Mouse (Mus musculus) MEL (cell line): ENCODE measurements around the gene Abhd17a. TPM values are rescaled to one million over a fixed set of nuclear protein-coding genes. Genes with fewer than 3 reads are reported as not detected.

Experiments used
- DNase-seq: peaks from one replicate; pipeline ENCODE4 v3.0.0; 2011; ENCODE audit warnings: low read depth, low spot score
- H3K27ac ChIP-seq: 2 replicates; pipeline ENCODE4 v1.5.1; 2012; ENCODE audit warnings: low read depth, mild to moderate bottlenecking, control low read depth, low read length, moderate library complexity; ENCODE audit not compliant: control insufficient read depth
- H3K27me3 ChIP-seq, 2 experiments: fragments of 150-350 bp in 1 of 2; sonication (generic) in 1 of 2; 2 replicates each; pipeline ENCODE4 v1.6.1; 2012; ENCODE audit warnings: low read length in 2 of 2, mild to moderate bottlenecking in 2 of 2, improper control_type of control experiment in 1 of 2, moderate library complexity in 1 of 2; ENCODE audit not compliant: insufficient read depth in 2 of 2, control insufficient read depth in 1 of 2
- H3K36me3 ChIP-seq, 2 experiments: 2 replicates each; pipeline ENCODE4 v1.6.1; 2012 to 2014; ENCODE audit warnings: low read length in 2 of 2, improper control_type of control experiment in 1 of 2, inconsistent platforms in 1 of 2, mild to moderate bottlenecking in 1 of 2; ENCODE audit not compliant: insufficient read depth in 2 of 2, control insufficient read depth in 1 of 2
- H3K4me1 ChIP-seq, 2 experiments: fragments of 150-350 bp in 1 of 2; sonication (generic) in 1 of 2; 2 replicates each; pipeline ENCODE4 v1.6.1; 2012; ENCODE audit warnings: low read length in 2 of 2, improper control_type of control experiment in 1 of 2, mild to moderate bottlenecking in 1 of 2; ENCODE audit not compliant: insufficient read depth in 2 of 2, control insufficient read depth in 1 of 2
- H3K4me3 ChIP-seq, 2 experiments: fragments of 150-350 bp in 1 of 2; sonication (generic) in 1 of 2; 2 replicates each; pipeline ENCODE4 v1.5.1; 2012; ENCODE audit warnings: low read depth in 2 of 2, low read length in 2 of 2, mild to moderate bottlenecking in 2 of 2, moderate library complexity in 2 of 2, control low read depth in 1 of 2, improper control_type of control experiment in 1 of 2; ENCODE audit not compliant: control insufficient read depth in 1 of 2, insufficient read depth in 1 of 2
- H3K79me2 ChIP-seq: 2 replicates; pipeline ENCODE4 v1.6.1; 2012; ENCODE audit warnings: mild to moderate bottlenecking, low read length, moderate library complexity; ENCODE audit not compliant: control insufficient read depth, poor library complexity, insufficient read depth
- H3K9ac ChIP-seq: 2 replicates; pipeline ENCODE4 v1.6.1; 2012; ENCODE audit warnings: low read depth, mild to moderate bottlenecking, control low read depth, low read length, moderate library complexity; ENCODE audit not compliant: control insufficient read depth, poor library complexity, severe bottlenecking
- H3K9me3 ChIP-seq: fragments of 150-350 bp; sonication (generic); replicated peaks from 2 replicates; pipeline ENCODE4 v1.6.1; 2012; ENCODE audit warnings: mild to moderate bottlenecking, low read length, improper control_type of control experiment, moderate library complexity; ENCODE audit not compliant: insufficient read depth
- BHLHE40 ChIP-seq: IDR thresholded peaks from 2 replicates; pipeline ENCODE4 v1.6.1; 2012; ENCODE audit warnings: low read depth, mild to moderate bottlenecking, inconsistent platforms, low read length, improper control_type of control experiment, borderline replicate concordance
- CHD2 ChIP-seq: IDR thresholded peaks from 2 replicates; pipeline ENCODE4 v1.6.1; 2011; ENCODE audit warnings: low read length, improper control_type of control experiment
- CTCF ChIP-seq, 3 experiments: IDR thresholded peaks in 2 of 3; conservative IDR thresholded peaks in 1 of 3; 2 replicates each; pipeline ENCODE4 v1.5.1; 2011 to 2012; ENCODE audit warnings: low read length in 3 of 3, low read depth in 2 of 3, mild to moderate bottlenecking in 2 of 3, improper control_type of control experiment in 1 of 3, inconsistent platforms in 1 of 3, mixed read lengths in 1 of 3, moderate library complexity in 1 of 3; ENCODE audit not compliant: control insufficient read depth in 1 of 3, insufficient read depth in 1 of 3, poor library complexity in 1 of 3, severe bottlenecking in 1 of 3
- E2F4 ChIP-seq: IDR thresholded peaks from 2 replicates; pipeline ENCODE4 v1.6.1; 2011; ENCODE audit warnings: low read depth, low read length, improper control_type of control experiment, borderline replicate concordance
- EP300 ChIP-seq, 2 experiments: IDR thresholded peaks; 2 replicates each; pipeline ENCODE4 v1.6.1; 2011; ENCODE audit warnings: improper control_type of control experiment in 2 of 2, low read length in 2 of 2, low read depth in 1 of 2, mild to moderate bottlenecking in 1 of 2
- ETS1 ChIP-seq: IDR thresholded peaks from 2 replicates; pipeline ENCODE4 v1.6.1; 2012; ENCODE audit warnings: low read depth, mild to moderate bottlenecking, inconsistent platforms, low read length, improper control_type of control experiment, moderate library complexity
- GABPA ChIP-seq: IDR thresholded peaks from 2 replicates; pipeline ENCODE4 v1.6.1; 2012; ENCODE audit warnings: low read depth, mild to moderate bottlenecking, inconsistent platforms, low read length, improper control_type of control experiment, moderate library complexity
- HCFC1 ChIP-seq: IDR thresholded peaks from 2 replicates; pipeline ENCODE4 v1.6.1; 2012; ENCODE audit warnings: low read depth, mild to moderate bottlenecking, inconsistent platforms, low read length, improper control_type of control experiment, moderate library complexity
- KAT2A ChIP-seq: conservative IDR thresholded peaks from 2 replicates; pipeline ENCODE4 v1.6.1; 2012; ENCODE audit warnings: low read depth, low read length, improper control_type of control experiment, inconsistent platforms
- MAFK ChIP-seq: IDR thresholded peaks from 2 replicates; pipeline ENCODE4 v1.6.1; 2011; ENCODE audit warnings: low read depth, mild to moderate bottlenecking, low read length, improper control_type of control experiment, borderline replicate concordance
- MAX ChIP-seq: IDR thresholded peaks from 2 replicates; pipeline ENCODE4 v1.6.1; 2011; ENCODE audit warnings: low read length, improper control_type of control experiment
- MAZ ChIP-seq: IDR thresholded peaks from 2 replicates; pipeline ENCODE4 v1.6.1; 2012; ENCODE audit warnings: low read depth, mild to moderate bottlenecking, inconsistent platforms, low read length, improper control_type of control experiment
- MXI1 ChIP-seq: IDR thresholded peaks from 2 replicates; pipeline ENCODE4 v1.6.1; 2011; ENCODE audit warnings: mild to moderate bottlenecking, low read depth, low read length, improper control_type of control experiment
- MYB ChIP-seq: IDR thresholded peaks from 2 replicates; pipeline ENCODE4 v1.6.1; 2011; ENCODE audit warnings: mild to moderate bottlenecking, low read depth, low read length, improper control_type of control experiment
- MYC ChIP-seq: IDR thresholded peaks from 2 replicates; pipeline ENCODE4 v1.6.1; 2011; ENCODE audit warnings: low read depth, mild to moderate bottlenecking, low read length, improper control_type of control experiment, moderate library complexity
- NRF1 ChIP-seq: IDR thresholded peaks from 2 replicates; pipeline ENCODE4 v1.6.1; 2014; ENCODE audit warnings: low read depth, mild to moderate bottlenecking, inconsistent platforms, low read length, improper control_type of control experiment, moderate library complexity; ENCODE audit not compliant: poor library complexity, insufficient read depth, severe bottlenecking
- POLR2A ChIP-seq, 2 experiments: IDR thresholded peaks; 2 replicates each; pipeline ENCODE4 v1.6.1; 2011 to 2012; ENCODE audit warnings: low read length in 2 of 2, mild to moderate bottlenecking in 2 of 2, control low read depth in 1 of 2, improper control_type of control experiment in 1 of 2, low read depth in 1 of 2, moderate library complexity in 1 of 2; ENCODE audit not compliant: control insufficient read depth in 1 of 2, insufficient read depth in 1 of 2, poor library complexity in 1 of 2
- POLR2AphosphoS5 ChIP-seq: IDR thresholded peaks from 2 replicates; pipeline ENCODE4 v1.6.1; 2012; ENCODE audit warnings: low read depth, borderline replicate concordance, mild to moderate bottlenecking, inconsistent platforms, low read length, moderate library complexity, mixed read lengths
- RCOR1 ChIP-seq: IDR thresholded peaks from 2 replicates; pipeline ENCODE4 v1.6.1; 2012; ENCODE audit warnings: low read depth, mild to moderate bottlenecking, inconsistent platforms, low read length, improper control_type of control experiment
- SIN3A ChIP-seq: IDR thresholded peaks from 2 replicates; pipeline ENCODE4 v1.6.1; 2012; ENCODE audit warnings: low read length, improper control_type of control experiment, inconsistent platforms
- TBP ChIP-seq: IDR thresholded peaks from 2 replicates; pipeline ENCODE4 v1.8.0; 2011; ENCODE audit warnings: low read depth, low read length, improper control_type of control experiment
- TCF12 ChIP-seq: IDR thresholded peaks from 2 replicates; pipeline ENCODE4 v1.6.1; 2014; ENCODE audit warnings: low read depth, mild to moderate bottlenecking, inconsistent platforms, low read length, improper control_type of control experiment, moderate library complexity
- UBTF ChIP-seq: IDR thresholded peaks from 2 replicates; pipeline ENCODE4 v1.6.1; 2012; ENCODE audit warnings: low read depth, mild to moderate bottlenecking, inconsistent platforms, low read length, improper control_type of control experiment, moderate library complexity, borderline replicate concordance; ENCODE audit not compliant: insufficient read depth
- USF2 ChIP-seq, 2 experiments: IDR thresholded peaks; 2 replicates each; pipeline ENCODE4 v1.6.1; 2011 to 2012; ENCODE audit warnings: improper control_type of control experiment in 2 of 2, low read length in 2 of 2, borderline replicate concordance in 1 of 2, inconsistent platforms in 1 of 2, low read depth in 1 of 2, mild to moderate bottlenecking in 1 of 2; ENCODE audit not compliant: insufficient read depth in 1 of 2
- ZKSCAN1 ChIP-seq: IDR thresholded peaks from 2 replicates; pipeline ENCODE4 v1.6.1; 2012; ENCODE audit warnings: low read depth, mild to moderate bottlenecking, inconsistent platforms, low read length, improper control_type of control experiment, moderate library complexity
- polyA plus RNA-seq, 2 experiments: library from polyadenylated mRNA; stranded (reverse) in 1 of 2; unstranded in 1 of 2; fragments of >175 nt in 1 of 2; fragments of >200 nt in 1 of 2; gene quantifications; 2 replicates each; pipeline versions ENCODE4 v1.2.1 to v1.2.4; 2012; ENCODE audit warnings: low replicate concordance in 2 of 2, low read depth in 1 of 2; ENCODE audit not compliant: insufficient read length in 2 of 2, insufficient read depth in 1 of 2, missing spikeins in 1 of 2
- total RNA-seq: library from RNA; depleted of rRNA; stranded (reverse); fragments of 300-350 nt; gene quantifications from 2 replicates; pipeline ENCODE4 v1.2.3, GENCODE M21; 2012

The Abhd17a gene
- total and polyA plus RNA-seq, 3 experiments = 96.2 to 136 (median 98.5) TPM

DNA sequence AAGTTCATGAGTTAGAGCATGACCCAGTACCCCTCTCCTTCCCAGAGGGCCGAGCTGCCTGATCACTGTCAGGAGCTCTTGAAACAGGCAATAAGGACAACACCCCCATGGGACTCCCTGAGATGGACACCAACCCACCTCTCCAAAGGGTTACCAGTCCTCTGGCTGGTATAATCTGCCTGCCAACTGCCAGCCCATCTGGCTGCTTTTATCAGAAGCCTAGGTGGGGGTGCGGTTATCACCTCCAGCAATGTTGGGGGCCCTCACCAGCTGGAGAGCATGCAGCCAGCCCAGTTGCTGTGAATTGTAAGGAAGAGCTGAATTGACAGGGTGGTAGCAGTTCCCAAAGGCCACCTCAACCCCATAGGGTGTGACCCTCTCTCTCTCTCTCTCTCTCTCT, 17.7 kb downstream of the Abhd17a start (continued):
- no peak for TF ChIP-seq GABPA
- TF ChIP-seq, all 39 proteins: peak for 8

DNA sequence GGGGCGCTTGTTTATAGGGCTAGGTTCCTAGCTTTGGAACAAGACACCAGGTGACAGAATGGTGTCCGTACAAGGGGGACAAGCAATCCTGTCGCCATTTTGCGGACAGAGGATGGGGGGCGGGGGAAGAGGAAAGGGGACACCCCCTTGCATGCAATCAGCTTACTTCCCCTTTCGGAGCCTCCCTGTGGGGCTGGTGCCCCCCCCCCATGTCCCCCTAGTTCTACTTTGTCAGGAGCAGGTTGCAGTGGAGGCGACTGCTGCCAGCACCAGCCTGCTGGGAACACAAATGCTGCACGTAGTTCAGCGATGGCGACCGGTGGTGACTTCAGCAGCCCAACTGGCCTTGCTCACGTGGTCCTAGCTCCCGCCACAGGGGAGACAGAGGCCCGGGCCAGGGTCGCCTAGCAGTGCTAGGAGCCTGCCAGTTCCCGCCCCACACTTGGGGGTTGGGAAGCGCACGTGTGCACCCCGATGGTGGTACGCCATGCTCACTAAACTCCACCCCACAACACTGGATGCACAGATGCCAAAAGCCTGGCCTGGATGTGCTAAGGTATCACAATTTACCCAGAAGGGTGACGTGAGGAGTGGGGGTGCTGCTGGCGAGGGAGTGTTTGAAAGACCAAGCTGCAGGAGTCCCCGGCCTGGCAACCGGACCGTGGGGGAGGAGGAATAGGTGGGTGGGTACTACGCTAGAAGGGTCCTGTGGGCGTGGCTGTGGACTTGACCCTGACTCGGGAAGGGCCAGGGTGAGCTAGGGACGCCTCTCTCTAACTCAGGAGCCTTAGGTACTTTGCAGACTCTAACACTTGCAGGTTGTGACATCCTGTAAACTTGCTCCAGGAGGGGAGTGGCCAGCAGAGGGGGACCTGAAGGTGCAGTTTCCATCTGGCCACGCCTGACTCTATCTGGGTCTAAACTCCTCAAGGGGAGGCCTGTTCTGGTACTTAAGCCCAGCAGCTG, 19.0 kb downstream of the Abhd17a start:
- Histone ChIP-seq H3K79me2 (peaks cover 73% of the 10 kb centered on the region), H3K36me3 (peaks cover 0 to 41% of the 10 kb centered on the region in 2 experiments; a peak in 2 of 4 replicates), H3K4me1 (peaks cover 12 to 59% of the 10 kb centered on the region in 2 experiments; a peak in 3 of 4 replicates), H3K9ac (peak overlapping the region; percentile 49), H3K4me3 (peak overlapping the region; percentile 13 to 30), H3K27ac (peak overlapping the region; percentile 68), H3K27me3 (no peaks in the 10 kb centered on the region), H3K9me3 (no peaks in the 10 kb centered on the region)
- no peak for TF ChIP-seq UBTF
- TF ChIP-seq MAFK = no peak
- no peak for TF ChIP-seq RCOR1
- TF ChIP-seq BHLHE40 = peak; percentile 37; the same call in 1 of the 2 replicates
- TF ChIP-seq NRF1 = no peak
- no peak for TF ChIP-seq TCF12
- TF ChIP-seq MYB = no peak
- TF ChIP-seq MYC = no peak
- TF ChIP-seq CTCF (IDR thresholded peaks at IDR 0.05 in 2 of 3, conservative IDR thresholded peaks at IDR 0.05 in 1 of 3; ENCODE audit: control insufficient read depth in 1 of 3, insufficient read depth in 1 of 3, low read depth in 2 of 3, low read length in 3 of 3, poor library complexity in 1 of 3, severe bottlenecking in 1 of 3) = no peak
- TF ChIP-seq HCFC1 = 0 out of 2 replicates have a peak, but pooled peaks have one; percentile 30
- peak; percentile 7; the same call in 1 of the 2 replicates for TF ChIP-seq ETS1
- TF ChIP-seq ZKSCAN1 = no peak
- no peak for TF ChIP-seq TBP
- TF ChIP-seq CHD2 = no peak
- no peak for TF ChIP-seq MAZ
- 0 out of 4 replicates have a peak, but pooled peaks of 1 of the 2 experiments have one; percentile 23 for TF ChIP-seq POLR2A (IDR thresholded peaks at IDR 0.05; ENCODE audit: control insufficient read depth in 1 of 2, insufficient read depth in 1 of 2, low read depth in 1 of 2, low read length in 2 of 2, poor library complexity in 1 of 2)
- peak; percentile 58 for TF ChIP-seq MAX
- no peak for TF ChIP-seq GABPA
- no peak for TF ChIP-seq POLR2AphosphoS5
- TF ChIP-seq KAT2A = no peak
- no peak for TF ChIP-seq USF2 (IDR thresholded peaks at IDR 0.05; ENCODE audit: borderline replicate concordance in 1 of 2, insufficient read depth in 1 of 2, low read depth in 1 of 2, low read length in 2 of 2)
- peak in 1 of 2 experiments; percentile 40; a peak in 1 of 4 replicates for TF ChIP-seq EP300 (IDR thresholded peaks at IDR 0.05; ENCODE audit: low read depth in 1 of 2, low read length in 2 of 2)
- no peak for TF ChIP-seq E2F4
- TF ChIP-seq SIN3A = peak; percentile 40
- peak; percentile 37 for TF ChIP-seq MXI1
- peak; percentile 62 for DNase-seq
